Mouse (Mus musculus): ENCODE data around the gene Anxa11. TPM values are rescaled to one million over a fixed set of nuclear protein-coding genes. Genes with fewer than 3 reads are reported as not detected.

The Anxa11 gene
- polyA plus RNA-seq, 1 experiment from 2014 or later, result 2.4 TPM

DNA sequence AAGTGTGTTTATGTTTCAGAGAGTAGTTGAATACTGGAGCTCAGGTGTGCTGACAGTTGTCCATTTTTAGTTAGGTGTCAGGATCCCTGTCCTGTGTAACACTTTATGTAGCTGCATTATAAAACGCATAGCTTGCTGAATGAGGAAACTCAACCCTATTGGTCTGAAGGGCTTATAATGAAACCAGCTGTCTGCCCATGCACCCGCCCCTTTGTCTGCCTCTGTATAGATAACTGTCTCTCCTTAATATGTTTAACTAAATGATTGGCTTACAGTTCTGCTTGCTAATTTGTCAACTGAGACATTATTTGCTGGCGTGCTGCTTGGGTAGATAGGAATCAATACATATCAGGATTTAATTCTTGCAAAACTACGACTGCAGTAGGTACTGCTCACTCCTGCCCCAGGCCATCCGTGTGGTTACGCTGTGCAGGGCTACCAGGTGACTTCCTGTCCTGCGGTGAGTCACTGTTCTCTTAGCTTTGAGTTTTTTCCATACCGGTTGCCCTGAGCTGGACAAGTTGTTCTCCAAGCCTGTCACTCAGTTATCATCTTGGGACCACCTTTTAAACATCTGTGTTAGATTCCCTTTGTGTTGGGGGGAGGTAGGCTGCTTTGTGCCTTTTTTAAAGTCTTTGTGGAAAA is 13.4 kb downstream of the Anxa11 start:
- Histone ChIP-seq H3K9me3 (replicated peaks; ENCODE audit: control insufficient read depth, low read length, poor library complexity, severe bottlenecking) (no peaks in the 10 kb centered on the region), H3K9ac (ENCODE audit: low read depth, low read length) (no peak overlapping the region), H3K36me3 (ENCODE audit: control insufficient read depth, insufficient read depth, low read length) (no peaks in the 10 kb centered on the region), H3K4me3 (ENCODE audit: low read depth, low read length) (no peak overlapping the region), H3K27ac (ENCODE audit: low read length) (no peak overlapping the region), H3K4me2 (ENCODE audit: low read length) (no peak overlapping the region), H3K27me3 (ENCODE audit: control insufficient read depth, insufficient read depth, low read depth, low read length) (no peaks in the 10 kb centered on the region), H3K4me1 (ENCODE audit: control insufficient read depth, insufficient read depth, low read length) (no peaks in the 10 kb centered on the region)
- ATAC-seq, result no peak
- 66% methylated on average over 8 of the region's 8 CpGs for WGBS

DNA sequence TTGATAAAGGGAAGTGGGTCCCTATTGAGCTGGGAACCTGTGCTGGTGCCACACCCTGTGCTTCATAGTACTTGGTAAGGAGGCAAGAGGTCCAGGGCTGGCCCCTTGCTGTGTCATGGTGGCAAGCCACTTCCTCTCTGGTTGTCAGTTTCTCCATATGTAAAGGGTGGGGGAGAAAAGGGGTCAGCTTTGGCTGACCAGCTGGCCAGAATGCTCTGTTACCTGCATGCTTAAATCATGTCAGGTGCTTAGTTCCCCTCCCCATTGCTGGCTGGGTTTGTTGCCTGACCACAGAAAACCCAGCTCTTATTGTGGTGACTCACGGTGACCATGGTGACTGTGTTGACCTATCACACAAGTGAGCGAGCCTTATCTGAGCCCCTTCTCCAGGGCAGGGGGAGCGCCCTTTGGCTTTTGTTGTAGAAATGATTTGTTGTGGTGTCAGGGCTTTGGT is 15.2 kb downstream of the Anxa11 start:
- H3K4me2 ChIP-seq (ENCODE audit: low read length), result no peak overlapping the region
- no peak overlapping the region for H3K27ac ChIP-seq (ENCODE audit: low read length)
- H3K27me3 ChIP-seq (ENCODE audit: control insufficient read depth, insufficient read depth, low read depth, low read length), result no peaks in the 10 kb centered on the region
- H3K4me3 ChIP-seq (ENCODE audit: low read depth, low read length), result no peak overlapping the region
- H3K4me1 ChIP-seq (ENCODE audit: control insufficient read depth, insufficient read depth, low read length), result no peaks in the 10 kb centered on the region
- H3K9ac ChIP-seq (ENCODE audit: low read depth, low read length), result no peak overlapping the region
- H3K9me3 ChIP-seq (replicated peaks; ENCODE audit: control insufficient read depth, low read length, poor library complexity, severe bottlenecking), result no peaks in the 10 kb centered on the region
- ATAC-seq, result no peak
- H3K36me3 ChIP-seq (ENCODE audit: control insufficient read depth, insufficient read depth, low read length), result no peaks in the 10 kb centered on the region
- WGBS, result 77% methylated on average over 3 of the region's 3 CpGs

DNA sequence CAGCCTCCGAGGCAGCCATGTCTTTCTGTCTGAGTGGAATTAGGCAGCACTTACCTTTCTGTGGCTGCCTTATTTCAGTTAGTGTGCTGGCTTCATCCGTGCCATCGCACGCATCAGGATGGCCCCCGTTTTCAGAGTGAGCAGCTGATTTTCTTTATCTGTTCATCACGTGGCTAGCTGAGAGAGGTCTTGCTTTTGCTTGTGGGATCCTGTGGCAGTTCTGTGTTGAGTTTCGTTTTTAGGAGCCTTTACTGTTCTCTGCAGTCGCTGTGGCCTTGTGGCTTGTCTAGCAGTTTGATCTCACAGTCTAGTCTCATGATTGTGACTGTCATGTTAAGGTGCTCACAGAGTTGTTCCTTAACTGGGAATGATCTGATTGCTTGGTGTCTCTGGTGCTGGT is 16.0 kb downstream of the Anxa11 start:
- H3K4me1 ChIP-seq (ENCODE audit: control insufficient read depth, insufficient read depth, low read length), result no peaks in the 10 kb centered on the region

DNA sequence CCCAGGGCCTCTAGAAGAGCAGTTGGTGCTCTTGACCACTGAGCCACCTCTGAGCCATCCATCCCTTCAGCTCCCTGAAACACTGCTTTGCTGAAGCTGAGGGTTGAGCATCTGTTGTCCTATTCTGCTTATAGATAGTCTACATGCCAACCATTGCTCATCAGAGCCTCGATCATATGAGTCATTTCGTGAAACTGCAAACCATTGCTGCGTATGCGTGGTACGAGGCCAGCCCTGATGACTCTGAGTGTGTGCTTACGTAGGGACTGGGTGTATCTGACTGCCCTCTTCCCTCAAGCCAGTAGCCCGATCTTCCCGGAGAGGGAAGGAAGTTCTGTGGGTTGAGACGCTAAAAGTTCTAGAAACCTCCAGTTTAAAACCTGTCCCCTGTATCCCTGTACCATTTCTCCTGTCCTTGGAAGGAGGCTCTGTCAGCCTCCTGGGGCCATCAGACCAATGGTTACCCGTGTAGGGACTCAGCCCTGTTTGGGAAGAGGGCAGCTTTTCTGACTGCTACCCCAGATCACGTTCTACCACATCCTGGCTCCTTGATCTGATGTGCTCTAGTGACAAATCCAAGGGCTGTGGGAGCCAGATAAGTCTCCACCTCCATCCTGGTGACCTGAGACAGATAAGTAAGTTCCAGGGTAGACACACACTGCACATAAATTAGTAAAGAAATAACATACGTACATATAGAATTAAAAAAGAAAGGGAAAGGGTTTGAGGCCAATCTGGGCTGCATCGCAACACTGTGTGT is 20.0 kb downstream of the Anxa11 start:
- Histone ChIP-seq H3K36me3 (ENCODE audit: control insufficient read depth, insufficient read depth, low read length) (no peaks in the 10 kb centered on the region), H3K4me2 (ENCODE audit: low read length) (no peak overlapping the region), H3K9me3 (replicated peaks; ENCODE audit: control insufficient read depth, low read length, poor library complexity, severe bottlenecking) (no peaks in the 10 kb centered on the region), H3K27ac (ENCODE audit: low read length) (no peak overlapping the region), H3K27me3 (ENCODE audit: control insufficient read depth, insufficient read depth, low read depth, low read length) (no peaks in the 10 kb centered on the region), H3K9ac (ENCODE audit: low read depth, low read length) (no peak overlapping the region), H3K4me3 (ENCODE audit: low read depth, low read length) (no peak overlapping the region), H3K4me1 (ENCODE audit: control insufficient read depth, insufficient read depth, low read length) (no peaks in the 10 kb centered on the region)
- no peak for ATAC-seq
- 91% methylated on average over 13 of the region's 13 CpGs for WGBS

More for the DNA sequence above, 16.0 kb downstream of the Anxa11 start:
- no peaks in the 10 kb centered on the region for H3K27me3 ChIP-seq (ENCODE audit: control insufficient read depth, insufficient read depth, low read depth, low read length)
- no peak overlapping the region for H3K4me2 ChIP-seq (ENCODE audit: low read length)
- no peak overlapping the region for H3K9ac ChIP-seq (ENCODE audit: low read depth, low read length)
- no peak overlapping the region for H3K27ac ChIP-seq (ENCODE audit: low read length)
- H3K9me3 ChIP-seq (replicated peaks; ENCODE audit: control insufficient read depth, low read length, poor library complexity, severe bottlenecking), result no peaks in the 10 kb centered on the region
- H3K36me3 ChIP-seq (ENCODE audit: control insufficient read depth, insufficient read depth, low read length), result no peaks in the 10 kb centered on the region
- no peak overlapping the region for H3K4me3 ChIP-seq (ENCODE audit: low read depth, low read length)
- WGBS, result 87% methylated on average over 8 of the region's 8 CpGs
- ATAC-seq, result no peak

DNA sequence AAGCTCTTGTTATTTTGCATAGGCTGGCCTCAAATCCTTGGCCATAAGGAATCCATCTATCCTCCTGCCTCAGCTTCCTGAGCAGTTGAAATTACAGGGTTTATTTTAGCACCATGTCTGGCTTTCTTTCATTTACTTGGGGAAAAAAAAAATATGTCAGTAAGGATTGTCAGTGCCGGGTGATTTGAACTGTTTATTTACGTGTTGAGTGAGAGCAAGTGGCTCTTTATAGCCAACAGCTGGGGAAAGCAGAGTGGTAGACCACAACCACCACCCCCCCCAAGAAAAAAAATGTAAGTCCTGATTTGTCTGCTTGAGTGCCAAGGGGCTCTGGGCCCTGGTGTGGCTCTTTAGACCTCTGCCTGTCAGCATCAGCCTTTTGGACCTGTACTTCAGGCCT is 21.8 kb downstream of the Anxa11 start:
- no peak for ATAC-seq
- 90% methylated on average over 2 of the region's 2 CpGs for WGBS
- Histone ChIP-seq H3K9me3 (replicated peaks; ENCODE audit: control insufficient read depth, low read length, poor library complexity, severe bottlenecking) (no peaks in the 10 kb centered on the region), H3K4me1 (ENCODE audit: control insufficient read depth, insufficient read depth, low read length) (no peaks in the 10 kb centered on the region), H3K36me3 (ENCODE audit: control insufficient read depth, insufficient read depth, low read length) (no peaks in the 10 kb centered on the region), H3K27ac (ENCODE audit: low read length) (no peak overlapping the region), H3K9ac (ENCODE audit: low read depth, low read length) (no peak overlapping the region), H3K4me3 (ENCODE audit: low read depth, low read length) (no peak overlapping the region), H3K4me2 (ENCODE audit: low read length) (no peak overlapping the region), H3K27me3 (ENCODE audit: control insufficient read depth, insufficient read depth, low read depth, low read length) (no peaks in the 10 kb centered on the region)

DNA sequence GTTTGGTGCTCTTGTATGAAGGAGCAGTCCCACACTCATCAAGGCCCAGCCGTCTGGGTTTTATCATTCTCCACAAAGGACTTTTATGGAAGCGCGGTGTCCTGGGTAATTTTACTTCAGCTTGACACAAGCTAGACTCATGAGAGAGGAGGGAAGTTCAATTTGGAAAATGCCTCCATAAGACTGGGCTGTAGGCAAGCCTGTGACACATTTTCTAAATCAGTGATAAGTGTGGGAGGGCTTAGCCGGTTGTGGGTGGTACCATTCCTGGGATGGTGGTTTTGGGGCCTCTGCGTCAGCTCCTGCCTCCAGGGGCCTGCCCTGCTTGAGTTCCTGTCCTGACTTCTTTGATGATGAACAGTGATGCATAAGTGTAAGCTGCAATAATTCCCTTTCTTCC is 23.3 kb downstream of the Anxa11 start:
- Histone ChIP-seq H3K4me2 (ENCODE audit: low read length) (no peak overlapping the region), H3K4me3 (ENCODE audit: low read depth, low read length) (no peak overlapping the region), H3K4me1 (ENCODE audit: control insufficient read depth, insufficient read depth, low read length) (no peaks in the 10 kb centered on the region), H3K27me3 (ENCODE audit: control insufficient read depth, insufficient read depth, low read depth, low read length) (no peaks in the 10 kb centered on the region), H3K36me3 (ENCODE audit: control insufficient read depth, insufficient read depth, low read length) (no peaks in the 10 kb centered on the region), H3K9me3 (replicated peaks; ENCODE audit: control insufficient read depth, low read length, poor library complexity, severe bottlenecking) (no peaks in the 10 kb centered on the region), H3K27ac (ENCODE audit: low read length) (no peak overlapping the region), H3K9ac (ENCODE audit: low read depth, low read length) (no peak overlapping the region)
- WGBS, result 87% methylated on average over 5 of the region's 5 CpGs
- no peak for ATAC-seq

DNA sequence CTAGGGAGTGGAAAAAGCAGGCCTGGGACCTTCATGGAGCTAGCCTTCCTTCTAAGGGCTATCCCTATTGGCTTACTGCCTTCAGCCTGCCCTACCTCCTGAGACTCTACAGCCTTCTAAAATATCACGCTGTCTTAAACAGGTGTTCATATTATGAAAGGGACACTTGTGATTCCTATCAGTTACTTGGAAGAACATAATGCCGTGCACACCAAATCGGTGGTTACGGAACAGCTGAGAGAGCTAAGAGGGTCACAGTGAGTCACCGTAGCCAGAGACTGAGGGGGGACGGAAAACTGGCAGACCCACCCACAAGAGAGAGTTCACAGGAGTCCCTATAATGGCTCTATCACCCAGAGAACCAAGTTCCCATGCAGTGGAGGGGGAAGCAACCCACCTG is 24.4 kb downstream of the Anxa11 start:
- 93% methylated on average over 6 of the region's 6 CpGs for WGBS
- Histone ChIP-seq H3K4me1 (ENCODE audit: control insufficient read depth, insufficient read depth, low read length) (no peaks in the 10 kb centered on the region), H3K4me2 (ENCODE audit: low read length) (no peak overlapping the region), H3K36me3 (ENCODE audit: control insufficient read depth, insufficient read depth, low read length) (no peaks in the 10 kb centered on the region), H3K4me3 (ENCODE audit: low read depth, low read length) (no peak overlapping the region), H3K9ac (ENCODE audit: low read depth, low read length) (no peak overlapping the region), H3K9me3 (replicated peaks; ENCODE audit: control insufficient read depth, low read length, poor library complexity, severe bottlenecking) (no peaks in the 10 kb centered on the region), H3K27ac (ENCODE audit: low read length) (no peak overlapping the region), H3K27me3 (ENCODE audit: control insufficient read depth, insufficient read depth, low read depth, low read length) (no peaks in the 10 kb centered on the region)
- no peak for ATAC-seq

DNA sequence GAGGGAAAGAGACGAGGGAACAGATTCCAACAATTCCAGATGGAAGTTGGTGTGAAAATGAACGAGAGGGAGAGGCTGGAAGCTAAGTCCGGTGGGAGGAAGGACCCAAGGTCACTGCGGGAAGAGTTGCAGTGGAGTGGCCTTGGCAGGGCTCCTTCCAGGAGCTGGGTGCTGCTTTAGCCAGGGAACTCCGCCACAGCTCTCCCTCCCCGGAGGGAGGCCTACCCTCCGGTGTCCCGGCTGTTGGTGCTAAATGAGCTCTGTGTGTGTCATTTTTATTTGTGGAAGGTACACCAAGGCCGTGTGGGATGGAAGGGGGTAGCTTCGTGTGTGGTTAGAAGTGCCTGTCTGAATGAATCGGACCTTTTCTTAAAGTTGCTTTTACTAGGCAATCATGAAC is 24.9 kb downstream of the Anxa11 start:
- Histone ChIP-seq H3K4me1 (ENCODE audit: control insufficient read depth, insufficient read depth, low read length) (no peaks in the 10 kb centered on the region), H3K9ac (ENCODE audit: low read depth, low read length) (no peak overlapping the region), H3K27ac (ENCODE audit: low read length) (no peak overlapping the region), H3K9me3 (replicated peaks; ENCODE audit: control insufficient read depth, low read length, poor library complexity, severe bottlenecking) (no peaks in the 10 kb centered on the region), H3K36me3 (ENCODE audit: control insufficient read depth, insufficient read depth, low read length) (no peaks in the 10 kb centered on the region), H3K4me2 (ENCODE audit: low read length) (no peak overlapping the region), H3K27me3 (ENCODE audit: control insufficient read depth, insufficient read depth, low read depth, low read length) (no peaks in the 10 kb centered on the region), H3K4me3 (ENCODE audit: low read depth, low read length) (no peak overlapping the region)
- ATAC-seq, result no peak
- WGBS, result 89% methylated on average over 11 of the region's 11 CpGs

DNA sequence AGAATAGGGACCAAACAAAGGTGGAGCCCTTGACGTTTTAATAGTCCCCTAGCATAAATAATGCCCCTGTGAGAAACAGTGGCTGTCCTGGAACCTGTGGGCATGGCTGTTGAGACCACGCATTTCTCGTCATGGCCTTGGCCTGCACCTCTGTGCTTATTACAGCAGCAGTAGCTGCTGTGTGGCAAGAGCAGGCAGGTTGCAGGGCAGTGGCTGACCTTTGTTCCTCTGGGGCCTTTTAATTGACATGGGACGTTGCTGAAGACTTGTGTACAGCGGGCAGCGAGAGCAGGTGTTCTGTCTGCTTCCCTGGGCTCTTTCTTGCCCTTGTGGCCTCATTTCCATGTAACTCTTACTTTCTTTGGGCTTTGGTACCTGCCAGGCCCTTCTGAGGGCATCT is 25.9 kb downstream of the Anxa11 start:
- Histone ChIP-seq H3K9ac (ENCODE audit: low read depth, low read length) (no peak overlapping the region), H3K9me3 (replicated peaks; ENCODE audit: control insufficient read depth, low read length, poor library complexity, severe bottlenecking) (no peaks in the 10 kb centered on the region), H3K4me2 (ENCODE audit: low read length) (no peak overlapping the region), H3K27ac (ENCODE audit: low read length) (no peak overlapping the region), H3K36me3 (ENCODE audit: control insufficient read depth, insufficient read depth, low read length) (no peaks in the 10 kb centered on the region), H3K4me3 (ENCODE audit: low read depth, low read length) (no peak overlapping the region), H3K4me1 (ENCODE audit: control insufficient read depth, insufficient read depth, low read length) (no peaks in the 10 kb centered on the region), H3K27me3 (ENCODE audit: control insufficient read depth, insufficient read depth, low read depth, low read length) (no peaks in the 10 kb centered on the region)
- no peak for ATAC-seq
- WGBS, result 66% methylated on average over 6 of the region's 6 CpGs
